Mouse (Mus musculus) ES-Bruce4 (cell line): ENCODE data around the gene Gm48552.

Experiments used
- EP300 ChIP-seq: IDR thresholded peaks from 2 replicates; pipeline ENCODE4 v1.6.1; 2011; ENCODE audit warnings: low read depth, low read length; ENCODE audit not compliant: insufficient read depth
- POLR2A ChIP-seq: IDR thresholded peaks from one replicate; pipeline ENCODE4 v1.8.1; 2011; ENCODE audit warnings: low read length; ENCODE audit not compliant: insufficient read depth

GRCm38 (mm10) chr10:81385603-81386306 lies 3.0 kb upstream of the Gm48552 start:
- TF ChIP-seq EP300 (no peak), POLR2A (no peak)
